Mouse (Mus musculus) hindlimb bud, embryonic 11.5 days (tissue): Measurements from ENCODE around the gene Sfmbt2.

Experiments
- DNase-seq: peaks from one replicate; pipeline ENCODE4 v3.0.0-alpha.2; 2012; ENCODE audit warnings: low read depth, low spot score; ENCODE audit errors: extremely low spot score

Gene Sfmbt2

GRCm38 (mm10) chr2:10541762-10542161, 171.5 kb downstream of the Sfmbt2 start:
- no peak for DNase-seq

- no peak for DNase-seq
These were observed 172.1 kb downstream of the Sfmbt2 start for GRCm38 (mm10) chr2:10542388-10542787.

- no peak for DNase-seq
These were observed 188.5 kb downstream of the Sfmbt2 start for GRCm38 (mm10) chr2:10558816-10559215.

- DNase-seq: no peak
These were observed 195.2 kb downstream of the Sfmbt2 start for GRCm38 (mm10) chr2:10565491-10565890.

GRCm38 (mm10) chr2:10569392-10569791, 199.1 kb downstream of the Sfmbt2 start:
- DNase-seq: no peak

- DNase-seq: no peak
These were observed 202.0 kb downstream of the Sfmbt2 start for GRCm38 (mm10) chr2:10572311-10572710.

GRCm38 (mm10) chr2:10575962-10576740, 205.8 kb downstream of the Sfmbt2 start:
- DNase-seq: no peak

GRCm38 (mm10) chr2:10582673-10583072, 212.4 kb downstream of the Sfmbt2 start:
- no peak for DNase-seq

GRCm38 (mm10) chr2:10583103-10583502, 212.8 kb downstream of the Sfmbt2 start:
- DNase-seq: no peak

GRCm38 (mm10) chr2:10591310-10591709, 221.0 kb downstream of the Sfmbt2 start:
- no peak for DNase-seq

- no peak for DNase-seq
These were observed 245.2 kb downstream of the Sfmbt2 start for GRCm38 (mm10) chr2:10615500-10615899.
